Mouse (Mus musculus) liver, postnatal 0 days (tissue): ENCODE measurements around the gene Yars.

ENCODE experiments used
- CTCF ChIP-seq: sonication (generic); IDR thresholded peaks from 2 replicates; pipeline ENCODE4 v1.5.1; 2016; ENCODE audit warnings: antibody characterized with exemption, low read depth
- EP300 ChIP-seq: IDR thresholded peaks from 2 replicates; pipeline ENCODE4 v1.6.1; 2016; ENCODE audit warnings: antibody characterized with exemption, low read depth, mild to moderate bottlenecking

- TF ChIP-seq CTCF (no peak), EP300 (no peak)
These were observed 46.1 kb upstream of the Yars start for GRCm38 (mm10) chr4:129143509-129143908.
